Mouse (Mus musculus): ENCODE data around the gene H2-Eb1. TPM values are rescaled to one million over a fixed set of nuclear protein-coding genes. Genes with fewer than 3 reads are reported as not detected.

H2-Eb1 gene
- polyA plus RNA-seq, 2 experiments, result 2.4 to 3.4 TPM

DNA sequence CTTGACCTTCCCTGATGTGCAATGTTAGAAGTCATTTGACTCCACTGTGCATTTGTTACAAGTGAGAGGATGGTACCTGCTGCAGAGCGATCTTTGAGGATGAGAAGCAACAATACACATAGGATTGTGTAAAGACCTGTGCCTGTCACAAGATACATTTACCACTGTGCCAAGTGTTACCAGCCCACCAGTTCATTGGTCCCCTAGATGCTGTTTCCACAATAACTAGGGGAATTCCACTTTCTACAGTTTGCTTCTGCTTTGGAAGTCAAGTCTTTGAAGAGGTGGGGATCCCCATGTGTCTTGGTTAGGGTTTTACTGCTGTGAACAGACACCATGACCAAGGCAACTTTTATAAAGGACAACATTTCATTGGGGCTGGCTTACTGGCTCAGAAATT is 25.5 kb downstream of the H2-Eb1 start:
- no peak for ATAC-seq (ENCODE audit: low FRiP score, low read depth)
- Histone ChIP-seq H3K9me3 (ENCODE audit: control insufficient read depth, low read length) (no peaks in the 10 kb centered on the region), H3K9ac (ENCODE audit: low read depth, low read length, severe bottlenecking) (no peak overlapping the region), H3K27ac (replicated peaks; ENCODE audit: low read depth, low read length) (no peak overlapping the region), H3K27me3 (ENCODE audit: control insufficient read depth, insufficient read depth, low read length) (no peaks in the 10 kb centered on the region), H3K4me1 (ENCODE audit: control insufficient read depth, insufficient read depth, low read length) (no peaks in the 10 kb centered on the region), H3K4me2 (replicated peaks; ENCODE audit: low read depth, low read length, severe bottlenecking) (no peak overlapping the region), H3K36me3 (ENCODE audit: control insufficient read depth, insufficient read depth, low read length) (no peaks in the 10 kb centered on the region), H3K4me3 (replicated peaks; ENCODE audit: low read length) (no peak overlapping the region)
- TF ChIP-seq POLR2A (IDR thresholded peaks at IDR 0.05; ENCODE audit: borderline replicate concordance, extremely low read depth, insufficient read depth, insufficient read length), result no peak
- WGBS, result 96% methylated on average over 1 of the region's 1 CpGs
- DNase-seq (ENCODE audit: low spot score), result no peak

DNA sequence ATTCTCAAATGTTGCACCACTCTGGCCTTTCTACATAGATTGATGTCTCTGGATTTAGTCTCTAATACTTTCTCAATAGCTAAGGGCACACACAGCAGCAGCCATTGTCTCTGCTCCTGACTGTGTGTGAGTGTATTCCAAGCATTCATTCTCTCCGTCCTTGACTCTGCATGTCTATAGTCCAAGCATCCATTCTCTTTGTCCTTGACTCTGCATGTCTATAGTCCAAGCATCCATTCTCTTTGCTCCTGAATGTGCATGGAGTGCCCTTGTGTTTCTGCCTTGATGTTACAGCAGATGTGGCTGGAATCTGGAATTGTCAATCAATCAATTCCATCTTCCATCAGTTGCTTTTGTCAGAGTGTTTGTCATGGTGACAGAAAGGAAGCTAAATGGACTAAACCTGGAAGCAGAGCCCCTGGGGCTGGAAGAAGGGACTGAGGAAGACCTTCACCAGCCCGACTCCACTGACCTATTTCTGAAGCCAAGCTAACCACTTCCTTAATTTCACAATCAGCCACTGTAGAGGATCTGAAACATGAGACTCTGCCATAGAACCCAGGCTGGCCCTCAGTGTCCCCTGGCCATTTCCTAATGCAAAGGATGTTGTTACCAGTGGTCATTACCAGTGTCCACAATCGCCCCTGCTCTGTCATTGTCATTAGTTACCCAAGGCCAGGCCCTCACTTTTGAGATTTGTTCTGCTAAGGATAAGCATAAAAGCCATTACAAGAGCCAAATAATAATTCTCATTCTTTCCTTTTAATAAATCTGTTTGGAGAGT is 35.1 kb downstream of the H2-Eb1 start:
- H3K4me3 ChIP-seq (replicated peaks; ENCODE audit: low read length), result no peak overlapping the region
- no peak overlapping the region for H3K9ac ChIP-seq (ENCODE audit: low read depth, low read length, severe bottlenecking)
- no peaks in the 10 kb centered on the region for H3K4me1 ChIP-seq (ENCODE audit: control insufficient read depth, insufficient read depth, low read length)
- H3K4me2 ChIP-seq (replicated peaks; ENCODE audit: low read depth, low read length, severe bottlenecking), result no peak overlapping the region
- WGBS, result 64% methylated on average over 3 of the region's 3 CpGs
- ATAC-seq (ENCODE audit: low FRiP score, low read depth), result no peak
- TF ChIP-seq POLR2A (IDR thresholded peaks at IDR 0.05; ENCODE audit: borderline replicate concordance, extremely low read depth, insufficient read depth, insufficient read length), result no peak
- H3K27me3 ChIP-seq (ENCODE audit: control insufficient read depth, insufficient read depth, low read length), result no peaks in the 10 kb centered on the region
- no peak for DNase-seq (ENCODE audit: low spot score)
- no peaks in the 10 kb centered on the region for H3K36me3 ChIP-seq (ENCODE audit: control insufficient read depth, insufficient read depth, low read length)
- H3K27ac ChIP-seq (replicated peaks; ENCODE audit: low read depth, low read length), result no peak overlapping the region
- no peaks in the 10 kb centered on the region for H3K9me3 ChIP-seq (ENCODE audit: control insufficient read depth, low read length)

GRCm38 (mm10) chr17:34344882-34345281 is 39.2 kb downstream of the H2-Eb1 start:
- Histone ChIP-seq H3K4me1 (ENCODE audit: control insufficient read depth, insufficient read depth, low read length) (no peaks in the 10 kb centered on the region), H3K36me3 (ENCODE audit: control insufficient read depth, insufficient read depth, low read length) (no peaks in the 10 kb centered on the region), H3K27me3 (ENCODE audit: control insufficient read depth, insufficient read depth, low read length) (no peaks in the 10 kb centered on the region), H3K9ac (ENCODE audit: low read depth, low read length, severe bottlenecking) (no peak overlapping the region), H3K4me3 (replicated peaks; ENCODE audit: low read length) (no peak overlapping the region), H3K27ac (replicated peaks; ENCODE audit: low read depth, low read length) (no peak overlapping the region), H3K4me2 (replicated peaks; ENCODE audit: low read depth, low read length, severe bottlenecking) (no peak overlapping the region), H3K9me3 (ENCODE audit: control insufficient read depth, low read length) (no peaks in the 10 kb centered on the region)
- no peak for DNase-seq (ENCODE audit: low spot score)
- WGBS, result 91% methylated on average over 4 of the region's 4 CpGs
- no peak for TF ChIP-seq POLR2A (IDR thresholded peaks at IDR 0.05; ENCODE audit: borderline replicate concordance, extremely low read depth, insufficient read depth, insufficient read length)
- no peak for ATAC-seq (ENCODE audit: low FRiP score, low read depth)

- ATAC-seq (ENCODE audit: low FRiP score, low read depth) (no peak), DNase-seq (ENCODE audit: low spot score) (no peak)
- no peak overlapping the region for H3K27ac ChIP-seq (replicated peaks; ENCODE audit: low read depth, low read length)
- no peak overlapping the region for H3K4me3 ChIP-seq (replicated peaks; ENCODE audit: low read length)
- 83% methylated on average over 7 of the region's 7 CpGs for WGBS
- H3K4me1 ChIP-seq (ENCODE audit: control insufficient read depth, insufficient read depth, low read length), result no peaks in the 10 kb centered on the region
- TF ChIP-seq POLR2A (IDR thresholded peaks at IDR 0.05; ENCODE audit: borderline replicate concordance, extremely low read depth, insufficient read depth, insufficient read length), result no peak
- H3K9ac ChIP-seq (ENCODE audit: low read depth, low read length, severe bottlenecking), result no peak overlapping the region
- no peaks in the 10 kb centered on the region for H3K36me3 ChIP-seq (ENCODE audit: control insufficient read depth, insufficient read depth, low read length)
- no peaks in the 10 kb centered on the region for H3K27me3 ChIP-seq (ENCODE audit: control insufficient read depth, insufficient read depth, low read length)
- H3K9me3 ChIP-seq (ENCODE audit: control insufficient read depth, low read length), result no peaks in the 10 kb centered on the region
- no peak overlapping the region for H3K4me2 ChIP-seq (replicated peaks; ENCODE audit: low read depth, low read length, severe bottlenecking)
These were observed 39.8 kb downstream of the H2-Eb1 start for GRCm38 (mm10) chr17:34345486-34345885.

DNA sequence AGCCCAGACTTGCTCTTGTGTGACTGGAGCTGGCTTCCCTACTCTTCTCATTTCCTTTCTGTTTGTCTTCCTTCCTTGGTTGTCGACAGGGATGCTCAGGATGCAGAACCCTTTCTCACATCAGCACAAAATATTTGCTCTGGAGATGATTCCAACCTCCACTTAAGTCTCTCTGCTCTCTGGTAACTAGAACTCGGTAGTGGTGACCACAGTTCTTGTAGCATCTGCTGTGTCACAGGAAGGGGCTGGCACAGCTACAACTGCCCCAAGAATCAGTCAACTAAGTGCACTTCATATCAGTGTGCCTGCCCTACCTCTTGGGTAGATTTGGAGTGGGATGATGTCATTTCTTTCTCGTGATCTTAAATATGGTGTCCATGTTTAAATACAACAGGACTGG is 40.4 kb downstream of the H2-Eb1 start:
- Histone ChIP-seq H3K9me3 (ENCODE audit: control insufficient read depth, low read length) (no peaks in the 10 kb centered on the region), H3K4me1 (ENCODE audit: control insufficient read depth, insufficient read depth, low read length) (no peaks in the 10 kb centered on the region), H3K27me3 (ENCODE audit: control insufficient read depth, insufficient read depth, low read length) (no peaks in the 10 kb centered on the region), H3K4me3 (replicated peaks; ENCODE audit: low read length) (no peak overlapping the region), H3K9ac (ENCODE audit: low read depth, low read length, severe bottlenecking) (no peak overlapping the region), H3K27ac (replicated peaks; ENCODE audit: low read depth, low read length) (no peak overlapping the region), H3K36me3 (ENCODE audit: control insufficient read depth, insufficient read depth, low read length) (no peaks in the 10 kb centered on the region), H3K4me2 (replicated peaks; ENCODE audit: low read depth, low read length, severe bottlenecking) (no peak overlapping the region)
- ATAC-seq (ENCODE audit: low FRiP score, low read depth) (no peak), DNase-seq (ENCODE audit: low spot score) (no peak)
- WGBS, result 78% methylated on average over 3 of the region's 3 CpGs
- TF ChIP-seq POLR2A (IDR thresholded peaks at IDR 0.05; ENCODE audit: borderline replicate concordance, extremely low read depth, insufficient read depth, insufficient read length), result no peak

Measured in limb, embryonic 14.5 days (tissue).